In genomic region chr6:91139846-91140245, GRCm38 (mm10) we compare ENCODE assay signal across 7 mouse cellular contexts. TPM values are rescaled to one million over a fixed set of nuclear protein-coding genes. Genes with fewer than 3 reads are reported as not detected.
DNase-seq lines count a peak whose midpoint lies in the region; ATAC-seq lines count a peak whose summit lies in the region.

No protein-coding gene starts in this region.

- peak; percentile 52 for DNase-seq in ES-CJ7 (ENCODE audit: low read depth, low spot score)
- peak; percentile 80 for DNase-seq in adrenal gland, postnatal 10 days
- peak; percentile 75 for DNase-seq in embryonic facial prominence, embryonic 10.5 days (ENCODE audit: low spot score)
- DNase-seq in kidney, postnatal 10 days: peak; percentile 89
- DNase-seq in lung, adult 18-20 months: peak; percentile 70 to 80
- peak; percentile 67 for DNase-seq in right cerebral cortex, postnatal 25 days

- no peaks in the 10 kb centered on the region for H3K36me3 ChIP-seq in embryonic facial prominence, embryonic 10.5 days (replicated peaks)
- no peaks in the 10 kb centered on the region for H3K36me3 ChIP-seq in heart, embryonic 11.5 days (ENCODE audit: control insufficient read depth, insufficient read depth, low read length)

- 30% methylated on average over 4 of the region's 4 CpGs for WGBS in embryonic facial prominence, embryonic 10.5 days
- 29% methylated on average over 4 of the region's 4 CpGs for WGBS in heart, embryonic 11.5 days (ENCODE audit: insufficient replicate concordance)

- no peaks in the 10 kb centered on the region for H3K4me1 ChIP-seq in embryonic facial prominence, embryonic 10.5 days
- no peaks in the 10 kb centered on the region for H3K4me1 ChIP-seq in heart, embryonic 11.5 days (ENCODE audit: control insufficient read depth, insufficient read depth, low read length)

- no peaks in the 10 kb centered on the region for H3K27me3 ChIP-seq in embryonic facial prominence, embryonic 10.5 days (replicated peaks; ENCODE audit: low read depth, poor library complexity, severe bottlenecking)
- 0 out of 2 replicates have a peak, but pooled peaks cover 5% of the 10 kb centered on the region for H3K27me3 ChIP-seq in heart, embryonic 11.5 days (ENCODE audit: control insufficient read depth, insufficient read depth, low read length)

- no peak overlapping the region for H3K27ac ChIP-seq in embryonic facial prominence, embryonic 10.5 days (replicated peaks)
- H3K27ac ChIP-seq in heart, embryonic 11.5 days (ENCODE audit: low read depth, low read length): no peak overlapping the region

- H3K4me2 ChIP-seq in heart, embryonic 11.5 days: no peak overlapping the region

- no peaks in the 10 kb centered on the region for H3K9me3 ChIP-seq in embryonic facial prominence, embryonic 10.5 days
- H3K9me3 ChIP-seq in heart, embryonic 11.5 days (replicated peaks; ENCODE audit: control insufficient read depth, low read length): no peaks in the 10 kb centered on the region

- no peak overlapping the region for H3K4me3 ChIP-seq in embryonic facial prominence, embryonic 10.5 days
- no peak overlapping the region for H3K4me3 ChIP-seq in heart, embryonic 11.5 days (ENCODE audit: low read depth, low read length)

- ATAC-seq in heart, embryonic 11.5 days (replicated peaks; ENCODE audit: insufficient number of reproducible peaks, low FRiP score, low TSS enrichment): 0 out of 2 replicates have a peak, but pooled peaks have one; percentile 25

- H3K9ac ChIP-seq in heart, embryonic 11.5 days (ENCODE audit: low read depth, low read length): no peak overlapping the region

RNA-seq across cellular contexts. Expression of gene Hdac11, which starts 16.6 kb away (rescaled TPM):
- total RNA-seq in adrenal gland, postnatal 10 days (2021): 10 to 100 TPM in 1 of 2 experiments, 1 to 10 TPM in 1; 9.7 to 12.3 TPM
- polyA plus RNA-seq in embryonic facial prominence, embryonic 10.5 days (2016; fragmentation: Nextera tagmentation; extraction: Ambion mirVana): 8.6 and 9.8 TPM in 2 replicates
- 7.9 TPM in 2 replicates for polyA plus RNA-seq in heart, embryonic 11.5 days (2014; fragmentation: Nextera tagmentation; extraction: Ambion mirVana)

RNA-seq across cellular contexts. Expression of gene Nup210, which starts 23.2 kb away (rescaled TPM):
- total RNA-seq in adrenal gland, postnatal 10 days (2021): 10 to 100 TPM; 10.1 to 18.0 TPM
- polyA plus RNA-seq in embryonic facial prominence, embryonic 10.5 days (2016; fragmentation: Nextera tagmentation; extraction: Ambion mirVana): 15.8 and 17.3 TPM in 2 replicates
- 5.1 and 5.6 TPM in 2 replicates for polyA plus RNA-seq in heart, embryonic 11.5 days (2014; fragmentation: Nextera tagmentation; extraction: Ambion mirVana)
